Mouse (Mus musculus) lung, embryonic 14.5 days (tissue): Measurements from ENCODE around the gene Slc30a1. TPM values are rescaled to one million over a fixed set of nuclear protein-coding genes. Genes with fewer than 3 reads are reported as not detected.

ENCODE experiments used
- ATAC-seq: fragments of 200-750 bp; cut with Nextera tagmentation; 2 replicates; pipeline ENCODE4 v1.8.0; 2017; ENCODE audit warnings: mild to moderate bottlenecking, moderate TSS enrichment, moderate library complexity; ENCODE audit not compliant: insufficient read depth
- DNase-seq: peaks from one replicate; pipeline ENCODE4 v3.0.0-alpha.2; 2015
- H3K27ac ChIP-seq: fragments of 300-500 bp; sonication (generic); 2 replicates; pipeline ENCODE4 v1.5.1; 2014; ENCODE audit warnings: low read depth, mild to moderate bottlenecking, moderate library complexity
- H3K27me3 ChIP-seq: fragments of 300-500 bp; sonication (generic); 2 replicates; pipeline ENCODE4 v1.6.1; 2014; ENCODE audit warnings: low read length, control low read depth; ENCODE audit not compliant: insufficient read depth
- H3K36me3 ChIP-seq: fragments of 300-500 bp; sonication (generic); 2 replicates; pipeline ENCODE4 v1.6.1; 2014; ENCODE audit warnings: control low read depth; ENCODE audit not compliant: insufficient read depth
- H3K4me1 ChIP-seq: fragments of 300-500 bp; sonication (generic); 2 replicates; pipeline ENCODE4 v1.6.1; 2014; ENCODE audit warnings: antibody characterized with exemption, control low read depth; ENCODE audit not compliant: insufficient read depth
- H3K4me2 ChIP-seq: fragments of 300-500 bp; sonication (generic); 2 replicates; pipeline ENCODE4 v1.6.1; 2014; ENCODE audit warnings: mild to moderate bottlenecking
- H3K4me3 ChIP-seq: fragments of 300-500 bp; sonication (generic); 2 replicates; pipeline ENCODE4 v1.5.1; 2014; ENCODE audit warnings: low read depth, low read length
- H3K9ac ChIP-seq: fragments of 300-500 bp; sonication (generic); 2 replicates; pipeline ENCODE4 v1.6.1; 2014
- H3K9me3 ChIP-seq: fragments of 300-500 bp; sonication (generic); 2 replicates; pipeline ENCODE4 v1.6.1; 2016; ENCODE audit warnings: low read depth, low read length, control low read depth
- CTCF ChIP-seq: IDR thresholded peaks from 2 replicates; pipeline ENCODE4 v1.5.1; 2016; ENCODE audit warnings: antibody characterized with exemption, low read depth
- WGBS: fragments of 180-500 bp; shearing (Covaris S2); extraction: QIAGEN DNeasy Blood & Tissue Kit; methylation state at CpG from one replicate; pipeline ENCODE4 v1.1.7; 2014; 5-methylcytosine and 5-hydroxymethylcytosine counted together
- polyA plus RNA-seq: library from polyadenylated mRNA; unstranded; fragments of >200 nt; fragmentation: Nextera tagmentation; extraction: Ambion mirVana; gene quantifications from 2 replicates; pipeline ENCODE4 v1.2.1, GENCODE M21; 2014

The Slc30a1 gene
- polyA plus RNA-seq, 1 experiment from 2014 or later: 3.9 TPM

- no peak overlapping the region for H3K9ac ChIP-seq
- no peak for ATAC-seq
- no peak overlapping the region for H3K4me3 ChIP-seq
- H3K4me2 ChIP-seq: no peak overlapping the region
- no peak overlapping the region for H3K27ac ChIP-seq
- WGBS: 79% methylated on average over 8 of the region's 8 CpGs
- H3K36me3 ChIP-seq: no peaks in the 10 kb centered on the region
- no peaks in the 10 kb centered on the region for H3K4me1 ChIP-seq
- TF ChIP-seq CTCF: no peak
- no peaks in the 10 kb centered on the region for H3K27me3 ChIP-seq
- no peaks in the 10 kb centered on the region for H3K9me3 ChIP-seq
- no peak for DNase-seq
Observed at GRCm38 (mm10) chr1:191864551-191865027, 42.0 kb upstream of the Slc30a1 start.

- ATAC-seq (no peak), DNase-seq (no peak)
- WGBS: 66% methylated on average over 6 of the region's 6 CpGs
- no peaks in the 10 kb centered on the region for H3K27me3 ChIP-seq
- H3K9me3 ChIP-seq: no peaks in the 10 kb centered on the region
- H3K4me1 ChIP-seq: no peaks in the 10 kb centered on the region
- no peak overlapping the region for H3K4me3 ChIP-seq
- no peak overlapping the region for H3K9ac ChIP-seq
- no peak for TF ChIP-seq CTCF
- no peak overlapping the region for H3K27ac ChIP-seq
- no peak overlapping the region for H3K4me2 ChIP-seq
- no peaks in the 10 kb centered on the region for H3K36me3 ChIP-seq
Observed at GRCm38 (mm10) chr1:191872076-191872710, 34.4 kb upstream of the Slc30a1 start.

GRCm38 (mm10) chr1:191875006-191875405 lies 31.6 kb upstream of the Slc30a1 start:
- DNase-seq: no peak
- no peaks in the 10 kb centered on the region for H3K27me3 ChIP-seq
- H3K27ac ChIP-seq: no peak overlapping the region
- no peak for TF ChIP-seq CTCF
- H3K36me3 ChIP-seq: no peaks in the 10 kb centered on the region
- 83% methylated on average over 7 of the region's 7 CpGs for WGBS
- H3K9ac ChIP-seq: no peak overlapping the region
- no peak overlapping the region for H3K4me3 ChIP-seq
- ATAC-seq: no peak
- no peak overlapping the region for H3K4me2 ChIP-seq
- no peaks in the 10 kb centered on the region for H3K4me1 ChIP-seq
- no peaks in the 10 kb centered on the region for H3K9me3 ChIP-seq

- Histone ChIP-seq H3K4me3 (no peak overlapping the region), H3K36me3 (no peaks in the 10 kb centered on the region), H3K9ac (no peak overlapping the region), H3K4me2 (no peak overlapping the region), H3K27ac (no peak overlapping the region), H3K4me1 (no peaks in the 10 kb centered on the region), H3K9me3 (no peaks in the 10 kb centered on the region), H3K27me3 (no peaks in the 10 kb centered on the region)
- DNase-seq (no peak), ATAC-seq (no peak)
- WGBS: 43% methylated on average over 9 of the region's 9 CpGs
- no peak for TF ChIP-seq CTCF
Observed at GRCm38 (mm10) chr1:191875683-191876305, 30.8 kb upstream of the Slc30a1 start.

GRCm38 (mm10) chr1:191877681-191878080 lies 28.9 kb upstream of the Slc30a1 start:
- Histone ChIP-seq H3K4me1 (no peaks in the 10 kb centered on the region), H3K4me3 (no peak overlapping the region)
- 51% methylated on average over 10 of the region's 10 CpGs for WGBS

GRCm38 (mm10) chr1:191878518-191878921 lies 28.0 kb upstream of the Slc30a1 start:
- no peak overlapping the region for H3K4me3 ChIP-seq
- ATAC-seq (no peak), DNase-seq (peak; percentile 50)
- no peaks in the 10 kb centered on the region for H3K27me3 ChIP-seq
- no peaks in the 10 kb centered on the region for H3K36me3 ChIP-seq
- no peaks in the 10 kb centered on the region for H3K9me3 ChIP-seq
- H3K27ac ChIP-seq: no peak overlapping the region
- no peak overlapping the region for H3K9ac ChIP-seq
- H3K4me2 ChIP-seq: no peak overlapping the region
- H3K4me1 ChIP-seq: no peaks in the 10 kb centered on the region
- WGBS: 57% methylated on average over 4 of the region's 4 CpGs
- TF ChIP-seq CTCF: no peak

More at GRCm38 (mm10) chr1:191877681-191878080, 28.9 kb upstream of the Slc30a1 start:
- Histone ChIP-seq H3K36me3 (no peaks in the 10 kb centered on the region), H3K27ac (no peak overlapping the region), H3K9ac (no peak overlapping the region), H3K9me3 (no peaks in the 10 kb centered on the region), H3K27me3 (no peaks in the 10 kb centered on the region), H3K4me2 (no peak overlapping the region)
- ATAC-seq: no peak
- no peak for TF ChIP-seq CTCF
- DNase-seq: no peak

GRCm38 (mm10) chr1:191880247-191880646 lies 26.3 kb upstream of the Slc30a1 start:
- Histone ChIP-seq H3K4me1 (no peaks in the 10 kb centered on the region), H3K36me3 (no peaks in the 10 kb centered on the region), H3K27me3 (no peaks in the 10 kb centered on the region), H3K9me3 (no peaks in the 10 kb centered on the region), H3K9ac (no peak overlapping the region), H3K4me2 (no peak overlapping the region), H3K4me3 (no peak overlapping the region), H3K27ac (no peak overlapping the region)
- no peak for TF ChIP-seq CTCF
- 70% methylated on average over 3 of the region's 3 CpGs for WGBS
- DNase-seq (no peak), ATAC-seq (no peak)
